Mouse (Mus musculus) testis, adult 2 months (tissue): Measurements from ENCODE around the gene Ssmem1. TPM values are rescaled to one million over a fixed set of nuclear protein-coding genes. Genes with fewer than 3 reads are reported as not detected.
A peak's percentile ranks its signal among the peaks of the same experiment; 100 is the strongest.

ENCODE experiments used
- H3K27ac ChIP-seq: fragments of 200-500 bp; 2 replicates; pipeline ENCODE4 v1.5.1; 2012; ENCODE audit warnings: low read depth, low read length; ENCODE audit not compliant: control insufficient read depth, insufficient read depth
- H3K27me3 ChIP-seq: fragments of 200-500 bp; 2 replicates; pipeline ENCODE4 v1.6.1; 2012; ENCODE audit warnings: mild to moderate bottlenecking, low read length, moderate library complexity; ENCODE audit not compliant: control insufficient read depth, insufficient read depth
- H3K36me3 ChIP-seq: fragments of 200-500 bp; 2 replicates; pipeline ENCODE4 v1.6.1; 2012; ENCODE audit warnings: mild to moderate bottlenecking, low read length; ENCODE audit not compliant: control insufficient read depth, insufficient read depth
- H3K4me1 ChIP-seq: fragments of 200-500 bp; 2 replicates; pipeline ENCODE4 v1.6.1; 2012; ENCODE audit warnings: low read length; ENCODE audit not compliant: control insufficient read depth, insufficient read depth
- H3K4me3 ChIP-seq: fragments of 200-500 bp; 2 replicates; pipeline ENCODE4 v1.5.1; 2012; ENCODE audit warnings: low read depth, mild to moderate bottlenecking, low read length, moderate library complexity, mixed read lengths; ENCODE audit not compliant: control insufficient read depth
- CTCF ChIP-seq: fragments of 200-500 bp; IDR thresholded peaks from 2 replicates; pipeline ENCODE4 v1.5.1; 2012; ENCODE audit warnings: low read depth, mild to moderate bottlenecking, inconsistent platforms, low read length, moderate library complexity; ENCODE audit not compliant: control insufficient read depth, insufficient read depth, insufficient replicate concordance
- POLR2A ChIP-seq: fragments of 200-500 bp; IDR thresholded peaks from 2 replicates; pipeline ENCODE4 v1.6.1; 2012; ENCODE audit warnings: low read depth, mild to moderate bottlenecking, inconsistent platforms, low read length, moderate library complexity; ENCODE audit not compliant: control insufficient read depth
- polyA plus RNA-seq: library from polyadenylated mRNA; depleted of rRNA; stranded (reverse); fragments of >200 nt; gene quantifications from 2 replicates; pipeline ENCODE4 v1.2.3, GENCODE M21; 2012

Ssmem1 gene
- polyA plus RNA-seq, 1 experiment, result 119 TPM

DNA sequence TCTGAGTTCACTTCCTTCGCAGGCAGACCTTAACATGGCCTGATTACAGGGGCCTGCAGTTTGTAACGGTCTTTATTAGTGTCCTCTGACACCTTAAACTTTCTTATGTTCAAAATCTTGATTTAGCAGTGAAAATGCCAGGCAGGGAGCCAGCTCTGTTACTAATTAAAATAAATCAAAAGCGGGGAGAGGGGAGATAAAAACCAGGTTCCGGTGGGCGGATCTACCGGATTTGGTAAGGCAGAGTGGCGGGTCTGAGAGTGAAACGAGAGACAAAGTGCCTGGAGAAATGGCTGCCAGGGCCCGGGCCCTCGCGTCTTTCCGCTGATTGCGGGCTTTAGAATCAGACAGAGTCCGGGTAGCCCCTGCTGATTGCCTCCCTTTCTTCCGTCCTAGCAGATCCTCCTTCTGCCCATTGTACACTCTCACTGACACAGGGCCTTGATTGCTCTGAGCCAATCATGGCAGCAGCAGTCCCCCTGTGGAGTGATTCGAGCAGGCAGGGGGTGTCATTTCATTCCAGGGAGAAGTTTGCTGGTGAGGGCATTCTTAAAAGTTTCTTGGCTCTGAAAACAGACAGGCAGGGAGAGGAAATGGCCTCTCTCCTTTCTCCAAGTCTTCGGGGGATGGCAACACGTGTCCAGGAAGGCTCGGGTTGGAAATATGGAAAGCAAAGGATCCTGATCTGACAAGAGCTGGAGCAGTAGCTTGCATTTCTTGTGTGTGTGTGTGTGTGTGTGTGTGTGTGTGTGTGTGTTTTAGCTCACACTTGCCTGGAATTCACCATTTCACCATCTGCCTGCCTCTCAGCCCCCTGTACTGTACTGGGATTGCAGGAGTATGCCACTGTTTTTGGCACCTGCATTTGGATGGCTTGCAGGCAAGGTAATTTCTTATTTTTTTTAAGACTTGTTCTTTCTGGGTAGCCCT lies 17.2 kb downstream of the Ssmem1 start:
- Histone ChIP-seq H3K27ac (peak overlapping the region; percentile 69), H3K27me3 (no peaks in the 10 kb centered on the region), H3K36me3 (no peaks in the 10 kb centered on the region), H3K4me1 (peaks cover 13% of the 10 kb centered on the region), H3K4me3 (peak overlapping the region; percentile 73)
- TF ChIP-seq CTCF (no peak), POLR2A (no peak)

DNA sequence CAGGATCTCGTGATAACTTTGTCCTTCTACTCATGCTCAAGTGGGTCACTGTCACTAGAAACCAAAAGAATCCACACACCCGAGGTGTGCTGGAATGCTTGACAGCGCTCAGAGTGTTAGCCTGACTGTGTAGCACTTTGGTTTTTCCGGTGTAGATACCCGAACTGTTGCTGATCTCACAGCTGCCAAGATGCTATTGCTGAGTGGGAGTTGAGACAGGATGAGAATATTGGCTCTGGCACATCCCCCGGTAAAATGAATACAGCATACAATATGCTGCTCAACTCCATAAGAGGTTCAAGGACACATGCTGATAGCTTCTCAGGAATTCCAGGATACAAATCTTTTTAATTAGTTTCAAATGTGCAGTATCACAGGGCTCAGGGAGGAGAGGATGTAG lies 19.2 kb downstream of the Ssmem1 start:
- TF ChIP-seq CTCF (no peak), POLR2A (no peak)
- 0 out of 2 replicates have a peak overlapping the region, but pooled peaks have one; percentile 33 for H3K27ac ChIP-seq
- no peaks in the 10 kb centered on the region for H3K27me3 ChIP-seq
- H3K4me1 ChIP-seq, result peaks cover 13% of the 10 kb centered on the region
- H3K36me3 ChIP-seq, result no peaks in the 10 kb centered on the region
- H3K4me3 ChIP-seq, result no peak overlapping the region

GRCm38 (mm10) chr6:30535340-30535739 lies 25.7 kb downstream of the Ssmem1 start:
- H3K27me3 ChIP-seq, result no peaks in the 10 kb centered on the region
- no peaks in the 10 kb centered on the region for H3K36me3 ChIP-seq
- H3K27ac ChIP-seq, result no peak overlapping the region
- H3K4me3 ChIP-seq, result no peak overlapping the region
- peak; percentile 48; the same call in 1 of the 2 replicates for TF ChIP-seq CTCF
- TF ChIP-seq POLR2A, result no peak
- peaks cover 3% of the 10 kb centered on the region; the same call in 1 of the 2 replicates for H3K4me1 ChIP-seq

DNA sequence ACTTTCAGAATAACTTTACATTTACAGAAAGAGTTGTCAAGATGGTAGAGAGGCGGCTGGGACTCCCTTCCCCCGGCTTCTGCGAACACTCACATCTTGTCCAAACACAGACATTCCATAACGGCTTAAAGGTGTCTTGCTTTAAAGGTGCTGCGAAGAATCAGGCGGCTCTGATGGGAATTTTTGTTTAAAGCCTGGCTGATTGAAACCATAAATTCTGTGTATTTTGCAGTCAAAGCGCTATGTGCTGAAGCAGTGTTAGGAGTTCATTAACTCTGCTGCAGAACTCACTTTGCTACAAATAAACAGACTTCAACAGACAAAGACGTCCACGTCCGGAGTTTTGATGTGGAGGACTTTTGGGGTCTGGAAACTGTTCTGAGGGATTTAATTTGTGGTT lies 28.6 kb downstream of the Ssmem1 start:
- Histone ChIP-seq H3K36me3 (no peaks in the 10 kb centered on the region), H3K27me3 (no peaks in the 10 kb centered on the region), H3K27ac (no peak overlapping the region), H3K4me3 (no peak overlapping the region), H3K4me1 (peaks cover 3% of the 10 kb centered on the region; the same call in 1 of the 2 replicates)
- no peak for TF ChIP-seq CTCF
- no peak for TF ChIP-seq POLR2A

DNA sequence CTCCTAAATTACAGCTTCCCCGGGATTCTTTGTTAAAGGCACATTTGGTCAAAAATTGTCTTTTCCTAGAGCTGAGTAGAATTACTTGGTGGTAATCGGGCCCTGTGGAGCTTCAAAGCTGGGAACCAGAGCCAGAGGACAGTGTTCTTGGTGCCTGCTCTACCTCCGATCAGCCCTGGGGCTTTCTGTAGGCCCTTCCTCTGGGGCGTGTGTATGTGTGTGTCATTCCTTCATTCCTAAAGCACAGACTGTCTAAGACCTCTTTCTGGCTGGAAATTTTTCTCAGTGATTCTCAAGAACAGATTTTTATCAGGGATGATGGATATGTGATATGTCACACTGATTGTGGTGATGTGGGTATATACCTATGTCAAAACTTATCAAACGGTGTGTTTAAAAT lies 29.2 kb downstream of the Ssmem1 start:
- peaks cover 3% of the 10 kb centered on the region; the same call in 1 of the 2 replicates for H3K4me1 ChIP-seq

DNA sequence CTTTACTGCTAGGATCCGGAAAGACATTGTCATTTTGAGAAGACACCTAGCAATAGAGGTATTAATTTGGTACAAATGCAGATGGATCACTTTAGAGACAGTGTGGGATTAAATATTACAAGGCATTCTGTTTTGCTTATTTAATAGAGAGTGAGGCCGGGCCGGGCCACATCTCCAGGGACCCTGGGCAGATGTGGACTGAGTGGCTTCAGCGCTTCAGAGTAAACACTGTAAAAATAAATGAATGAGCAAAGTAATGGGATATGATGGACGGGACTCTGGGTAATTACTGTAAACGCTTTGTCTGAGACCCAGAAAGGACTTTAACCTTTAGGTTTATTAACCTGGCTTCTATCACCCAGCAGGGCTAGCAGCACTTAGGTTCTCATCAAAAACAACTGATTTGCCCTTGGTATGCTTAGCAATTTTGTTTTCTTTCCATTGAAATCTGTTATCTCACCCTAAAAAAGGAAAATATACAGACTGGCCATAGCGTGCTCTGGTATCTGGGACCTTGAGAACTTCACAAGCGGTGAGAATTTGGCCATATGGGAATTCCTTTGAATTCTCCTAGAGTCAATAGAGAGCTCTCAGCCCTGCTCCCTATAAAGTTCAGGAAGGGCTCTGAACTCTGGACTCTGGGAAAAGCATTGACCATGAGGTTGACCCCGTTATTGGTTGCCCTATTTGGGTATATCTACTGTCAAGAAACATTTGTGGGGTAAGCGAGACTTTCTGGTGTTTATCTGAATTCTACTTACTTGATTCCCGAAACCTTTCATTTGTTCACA lies 31.6 kb downstream of the Ssmem1 start, which contains the start of gene Cpa2:
Gene Cpa2 (plus strand): TSS at position 574 of the 791 bp plus-strand sequence.
- Histone ChIP-seq H3K4me3 (no peak within 1 kb of the TSS), H3K4me1 (peaks cover 3% of the 10 kb centered on the region; the same call in 1 of the 2 replicates)

More for the DNA sequence above, 29.2 kb downstream of the Ssmem1 start:
- no peak overlapping the region for H3K4me3 ChIP-seq
- TF ChIP-seq POLR2A (no peak), CTCF (no peak)
- H3K27me3 ChIP-seq, result no peaks in the 10 kb centered on the region
- H3K36me3 ChIP-seq, result no peaks in the 10 kb centered on the region
- H3K27ac ChIP-seq, result no peak overlapping the region

DNA sequence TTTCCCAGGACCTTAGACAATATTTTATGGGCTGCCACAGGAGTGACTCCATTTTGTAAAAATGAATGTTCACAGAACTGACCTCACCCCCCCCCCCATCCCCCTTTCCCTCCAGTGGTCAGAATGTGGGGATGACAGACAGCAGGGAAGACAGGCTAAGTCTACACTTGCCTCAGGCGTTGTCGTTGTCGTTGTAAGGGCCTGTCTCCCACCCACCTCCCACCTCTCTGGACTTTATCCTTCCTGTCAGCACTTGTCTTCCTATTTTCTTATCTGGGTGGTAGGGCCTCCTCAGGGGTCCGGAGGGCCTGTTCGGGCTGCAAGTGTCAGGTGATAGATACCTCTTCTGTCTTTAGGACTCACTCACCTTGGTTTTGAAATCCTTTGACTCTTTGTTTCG lies 32.6 kb downstream of the Ssmem1 start:
- no peak overlapping the region for H3K27ac ChIP-seq
- peaks cover 8% of the 10 kb centered on the region for H3K4me1 ChIP-seq
- TF ChIP-seq POLR2A, result no peak

More for the DNA sequence above, 31.6 kb downstream of the Ssmem1 start, which contains the start of gene Cpa2:
- Histone ChIP-seq H3K36me3 (no peaks in the 10 kb centered on the region), H3K27ac (no peak within 1 kb of the TSS), H3K27me3 (no peaks in the 10 kb centered on the region)
- no peak for TF ChIP-seq POLR2A

More for the DNA sequence above, 32.6 kb downstream of the Ssmem1 start:
- H3K4me3 ChIP-seq, result no peak overlapping the region
- no peaks in the 10 kb centered on the region; the same call in 1 of the 2 replicates for H3K27me3 ChIP-seq
- H3K36me3 ChIP-seq, result no peaks in the 10 kb centered on the region
